ENCODE assay signal across 24 mouse cellular contexts in genomic region chr5:50031763-50032272, GRCm38 (mm10). TPM values are rescaled to one million over a fixed set of nuclear protein-coding genes. Genes with fewer than 3 reads are reported as not detected.
DNase-seq lines count a peak whose midpoint lies in the region; ATAC-seq lines count a peak whose summit lies in the region.
"Had no signal": no experiment of that assay in that cellular context is flagged by ENCODE, and none has a peak within 500 bp of the region (broad histone marks: within the 10 kb centered on the region; RNA-seq: fewer than 3 reads in every experiment).

No protein-coding gene starts in this region.

- no peaks in the 10 kb centered on the region for H3K36me3 ChIP-seq in heart, embryonic 11.5 days (ENCODE audit: control insufficient read depth, insufficient read depth, low read length)
- H3K36me3 ChIP-seq in liver, embryonic 11.5 days (ENCODE audit: control insufficient read depth, insufficient read depth, low read length) = no peaks in the 10 kb centered on the region
- H3K36me3 ChIP-seq in intestine, embryonic 14.5 days (ENCODE audit: control insufficient read depth, insufficient read depth, low read length) = no peaks in the 10 kb centered on the region
- H3K36me3 ChIP-seq: forebrain, embryonic 12.5 days; heart, embryonic 10.5 days; liver, embryonic 12.5 days; midbrain, embryonic 12.5 days; neural tube, embryonic 12.5 days had no signal

- H3K4me3 ChIP-seq in heart, embryonic 11.5 days (ENCODE audit: low read depth, low read length) = no peak overlapping the region
- H3K4me3 ChIP-seq in liver, embryonic 11.5 days (ENCODE audit: low read depth, low read length) = no peak overlapping the region
- H3K4me3 ChIP-seq in intestine, embryonic 14.5 days (ENCODE audit: low read depth, low read length) = no peak overlapping the region
- H3K4me3 ChIP-seq: forebrain, embryonic 12.5 days; heart, embryonic 10.5 days; left cerebral cortex, adult 2 months; limb, embryonic 10.5 days; liver, embryonic 12.5 days; midbrain, embryonic 12.5 days; neural tube, embryonic 12.5 days had no signal

- H3K27ac ChIP-seq in heart, embryonic 11.5 days (ENCODE audit: low read depth, low read length) = no peak overlapping the region
- H3K27ac ChIP-seq in liver, embryonic 11.5 days (ENCODE audit: low read depth, low read length) = no peak overlapping the region
- H3K27ac ChIP-seq in intestine, embryonic 14.5 days (ENCODE audit: low read depth) = no peak overlapping the region
- H3K27ac ChIP-seq: forebrain, embryonic 12.5 days; heart, embryonic 10.5 days; left cerebral cortex, adult 2 months; limb, embryonic 10.5 days; liver, embryonic 12.5 days; macrophage; midbrain, embryonic 12.5 days; neural tube, embryonic 12.5 days had no signal

- 0 out of 2 replicates have a peak, but pooled peaks have one; percentile 36 for ATAC-seq in heart, embryonic 11.5 days (replicated peaks; ENCODE audit: insufficient number of reproducible peaks, low FRiP score, low TSS enrichment)
- ATAC-seq in liver, embryonic 11.5 days (replicated peaks; ENCODE audit: low FRiP score) = 0 out of 2 replicates have a peak, but pooled peaks have one; percentile 7
- ATAC-seq in intestine, embryonic 14.5 days (replicated peaks; ENCODE audit: low FRiP score, low TSS enrichment, low read depth) = no peak
- ATAC-seq: liver, embryonic 12.5 days had no signal

- DNase-seq in heart, postnatal 14 days = no peak
- DNase-seq in liver, embryonic 11.5 days (ENCODE audit: low spot score) = no peak
- no peak for DNase-seq in liver
- peak; percentile 18 for DNase-seq in intestine, embryonic 14.5 days (ENCODE audit: low spot score)
- DNase-seq in large intestine, adult 2 months (ENCODE audit: low read depth, low spot score) = peak; percentile 56
- DNase-seq in natural killer cell, adult 2 months (ENCODE audit: low spot score in 2 of 2) = no peak
- DNase-seq in right cerebral cortex, postnatal 10 days (ENCODE audit: low spot score in 2 of 2) = no peak
- DNase-seq: adrenal gland, postnatal 25 days; B cell, adult 2 months; cerebellum, adult 11-12 months; cerebellum, postnatal 36 days; heart, postnatal 10 days; kidney, postnatal 10 days; right cerebral cortex, adult 18-20 months; thymus, postnatal 25 days had no signal

- intact Hi-C loops in heart, postnatal 14 days (cut with DNase I) = no loop called here

- H3K4me1 ChIP-seq in heart, embryonic 11.5 days (ENCODE audit: control insufficient read depth, insufficient read depth, low read length) = peaks cover 29% of the 10 kb centered on the region
- H3K4me1 ChIP-seq in liver, embryonic 11.5 days (replicated peaks; ENCODE audit: control insufficient read depth, insufficient read depth, low read length) = peaks cover 18% of the 10 kb centered on the region; the same call in 1 of the 2 replicates
- peaks cover 30% of the 10 kb centered on the region for H3K4me1 ChIP-seq in intestine, embryonic 14.5 days (replicated peaks; ENCODE audit: control insufficient read depth, insufficient read depth, low read length)

- no peaks in the 10 kb centered on the region for H3K27me3 ChIP-seq in heart, embryonic 11.5 days (ENCODE audit: control insufficient read depth, insufficient read depth, low read length)
- no peaks in the 10 kb centered on the region for H3K27me3 ChIP-seq in liver, embryonic 11.5 days (replicated peaks; ENCODE audit: control insufficient read depth, insufficient read depth, low read length)
- no peaks in the 10 kb centered on the region for H3K27me3 ChIP-seq in intestine, embryonic 14.5 days (replicated peaks; ENCODE audit: control insufficient read depth, insufficient read depth, low read length)
- H3K27me3 ChIP-seq: forebrain, embryonic 12.5 days; liver, embryonic 12.5 days; midbrain, embryonic 12.5 days; neural tube, embryonic 12.5 days had no signal

- H3K9ac ChIP-seq in heart, embryonic 11.5 days (ENCODE audit: low read depth, low read length) = no peak overlapping the region
- H3K9ac ChIP-seq in liver, embryonic 11.5 days (ENCODE audit: low read depth, low read length) = no peak overlapping the region
- no peak overlapping the region for H3K9ac ChIP-seq in intestine, embryonic 14.5 days (ENCODE audit: low read length)
- H3K9ac ChIP-seq: forebrain, embryonic 12.5 days; liver, embryonic 12.5 days; midbrain, embryonic 12.5 days; neural tube, embryonic 12.5 days had no signal

- H3K4me2 ChIP-seq in heart, embryonic 11.5 days = no peak overlapping the region
- H3K4me2 ChIP-seq in liver, embryonic 11.5 days = no peak overlapping the region
- no peak overlapping the region for H3K4me2 ChIP-seq in intestine, embryonic 14.5 days (ENCODE audit: low read length)
- H3K4me2 ChIP-seq: forebrain, embryonic 12.5 days; liver, embryonic 12.5 days; midbrain, embryonic 12.5 days; neural tube, embryonic 12.5 days had no signal

- H3K9me3 ChIP-seq in heart, embryonic 11.5 days (replicated peaks; ENCODE audit: control insufficient read depth, low read length) = no peaks in the 10 kb centered on the region
- no peaks in the 10 kb centered on the region for H3K9me3 ChIP-seq in liver, embryonic 11.5 days (ENCODE audit: control insufficient read depth, low read length)
- no peaks in the 10 kb centered on the region for H3K9me3 ChIP-seq in intestine, embryonic 14.5 days (ENCODE audit: control insufficient read depth, low read length)
- H3K9me3 ChIP-seq: forebrain, embryonic 12.5 days; heart, embryonic 10.5 days; limb, embryonic 10.5 days; liver, embryonic 12.5 days; midbrain, embryonic 12.5 days; neural tube, embryonic 12.5 days had no signal

- WGBS in heart, embryonic 11.5 days (ENCODE audit: insufficient replicate concordance) = 80% methylated on average over 2 of the region's 2 CpGs
- 79% methylated on average over 2 of the region's 2 CpGs for WGBS in liver, embryonic 11.5 days
- 66% methylated on average over 2 of the region's 2 CpGs for WGBS in intestine, embryonic 14.5 days
- 14% methylated on average over 2 of the region's 2 CpGs for WGBS in large intestine, adult 2 months

RNA-seq across cellular contexts. Expression of gene Adgra3, which starts 27.0 kb away (rescaled TPM):
- polyA plus RNA-seq in heart, embryonic 11.5 days (2014; fragmentation: Nextera tagmentation; extraction: Ambion mirVana) = 18.6 and 20.5 TPM in 2 replicates
- total RNA-seq in heart, postnatal 14 days (2021) = 10 to 100 TPM; 22.3 to 24.3 TPM
- 16.1 and 17.7 TPM in 2 replicates for polyA plus RNA-seq in liver, embryonic 11.5 days (2014; fragmentation: Nextera tagmentation; extraction: Ambion mirVana)
- 32.8 and 34.9 TPM in 2 replicates for polyA plus RNA-seq in intestine, embryonic 14.5 days (2014; fragmentation: Nextera tagmentation; extraction: Ambion mirVana)
- 16.2 and 16.9 TPM in 2 replicates for polyA plus RNA-seq in large intestine, adult 2 months (2012; rRNA removed)

Comparison
In these comparisons a context has a peak if more than half of its experiments do, and no peak if none do; other contexts are left out.
1. DNase-seq: peak in intestine, embryonic 14.5 days (single experiment) and large intestine, adult 2 months (single experiment); none in heart, postnatal 14 days (0 of 2), liver, embryonic 11.5 days (single experiment), liver (single experiment), natural killer cell, adult 2 months (0 of 2) and right cerebral cortex, postnatal 10 days (0 of 2).